Mouse (Mus musculus) inflammation-experienced regulatory T-cells, adult 6 months (primary cell): ENCODE results near the gene Uvssa. TPM values are rescaled to one million over a fixed set of nuclear protein-coding genes. Genes with fewer than 3 reads are reported as not detected.
"Not testable (repeated sequence)": the region's sequence is repeated elsewhere in the genome, so short reads cannot be mapped to it uniquely, and the experiment has no call there.

Experiments used
- ATAC-seq: one replicate; pipeline ENCODE4 v1.8.0; 2017
- polyA plus RNA-seq, 3 experiments: library from polyadenylated mRNA; unstranded; fragments of 100-300 nt; shearing (Covaris generic); gene quantifications; one replicate each; pipeline ENCODE4 v1.2.1; 2017

Gene Uvssa
- polyA plus RNA-seq = 10 to 100 TPM in 2 of 3 experiments, 1 to 10 TPM in 1; 9.7 to 32.4 (median 26.8) TPM

- ATAC-seq = peak; percentile 96
These were observed at the start of gene Uvssa for GRCm38 (mm10) chr5:33378302-33378854. Gene Uvssa, plus strand, starts transcription at chr5:33378549.

- no peak for ATAC-seq
These were observed 43.7 kb upstream of the Uvssa start for GRCm38 (mm10) chr5:33334381-33335272.

- ATAC-seq = peak; percentile 100
These were observed 42.9 kb upstream of the Uvssa start, which contains the start of gene Maea for GRCm38 (mm10) chr5:33335273-33335976. Gene Maea, plus strand, starts transcription at chr5:33335509.

GRCm38 (mm10) chr5:33335977-33336360 lies 42.4 kb upstream of the Uvssa start:
- no peak for ATAC-seq

- no peak for ATAC-seq
These were observed 41.1 kb upstream of the Uvssa start for GRCm38 (mm10) chr5:33337206-33337605.

GRCm38 (mm10) chr5:33341165-33341564 lies 37.2 kb upstream of the Uvssa start:
- ATAC-seq = no peak

- not testable (repeated sequence) for ATAC-seq
These were observed 36.1 kb upstream of the Uvssa start for GRCm38 (mm10) chr5:33342248-33342647.

- ATAC-seq = no peak
These were observed 35.5 kb upstream of the Uvssa start for GRCm38 (mm10) chr5:33342821-33343220.

GRCm38 (mm10) chr5:33343571-33343970 lies 34.8 kb upstream of the Uvssa start:
- no peak for ATAC-seq

GRCm38 (mm10) chr5:33344070-33344469 lies 34.3 kb upstream of the Uvssa start:
- no peak for ATAC-seq

- no peak for ATAC-seq
These were observed 30.7 kb upstream of the Uvssa start for GRCm38 (mm10) chr5:33347620-33348019.

- no peak for ATAC-seq
These were observed 29.1 kb upstream of the Uvssa start for GRCm38 (mm10) chr5:33349205-33349604.

- no peak for ATAC-seq
These were observed 28.6 kb upstream of the Uvssa start for GRCm38 (mm10) chr5:33349706-33350105.

GRCm38 (mm10) chr5:33351556-33352272 lies 26.6 kb upstream of the Uvssa start:
- ATAC-seq = no peak

GRCm38 (mm10) chr5:33352273-33352645 lies 26.1 kb upstream of the Uvssa start:
- ATAC-seq = no peak

- ATAC-seq = no peak
These were observed 25.3 kb upstream of the Uvssa start for GRCm38 (mm10) chr5:33353011-33353410.

GRCm38 (mm10) chr5:33357494-33357893 lies 20.9 kb upstream of the Uvssa start:
- ATAC-seq = no peak

GRCm38 (mm10) chr5:33358467-33358866 lies 19.9 kb upstream of the Uvssa start:
- ATAC-seq = no peak

- ATAC-seq = no peak
These were observed 15.1 kb upstream of the Uvssa start for GRCm38 (mm10) chr5:33363263-33363662.

GRCm38 (mm10) chr5:33368651-33369050 lies 9.7 kb upstream of the Uvssa start:
- no peak for ATAC-seq

GRCm38 (mm10) chr5:33371137-33371536 lies 7.2 kb upstream of the Uvssa start:
- no peak for ATAC-seq

GRCm38 (mm10) chr5:33371668-33372067 lies 6.7 kb upstream of the Uvssa start:
- no peak for ATAC-seq
